Mouse (Mus musculus) testis, adult 2 months (tissue): Measurements from ENCODE around the gene Arhgef33.

ENCODE experiments used
- CTCF ChIP-seq: fragments of 200-500 bp; IDR thresholded peaks from 2 replicates; pipeline ENCODE4 v1.5.1; 2012; ENCODE audit warnings: low read depth, mild to moderate bottlenecking, inconsistent platforms, low read length, moderate library complexity; ENCODE audit not compliant: control insufficient read depth, insufficient read depth, insufficient replicate concordance
- POLR2A ChIP-seq: fragments of 200-500 bp; IDR thresholded peaks from 2 replicates; pipeline ENCODE4 v1.6.1; 2012; ENCODE audit warnings: low read depth, mild to moderate bottlenecking, inconsistent platforms, low read length, moderate library complexity; ENCODE audit not compliant: control insufficient read depth

- TF ChIP-seq CTCF (no peak), POLR2A (no peak)
Observed at GRCm38 (mm10) chr17:80420998-80421397, 113.8 kb downstream of the Arhgef33 start.
